Mouse (Mus musculus): ENCODE results near the gene Cyp2j5.
"Not testable (repeated sequence)": the region's sequence is repeated elsewhere in the genome, so short reads cannot be mapped to it uniquely, and the experiment has no call there.

The Cyp2j5 gene

DNA sequence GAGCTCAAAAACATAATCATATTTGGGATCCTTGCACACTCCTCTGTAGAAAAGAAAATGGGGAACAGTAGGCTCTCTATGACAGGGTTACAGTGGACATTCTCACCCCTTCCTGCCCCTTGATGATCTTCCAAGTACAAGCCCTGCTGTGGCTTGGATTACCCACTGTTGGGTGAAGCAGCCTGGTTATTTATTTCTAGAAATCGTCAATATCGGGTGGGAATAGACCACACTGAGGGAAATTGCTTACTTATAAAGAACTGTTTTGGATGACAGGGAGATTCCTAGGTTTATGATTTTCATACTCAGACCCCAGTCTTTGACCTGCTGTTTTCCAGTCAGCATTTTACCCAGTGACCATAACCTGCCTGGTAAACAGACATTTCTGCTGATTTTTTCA, at the start of gene Cyp2j5:
TSS of gene Cyp2j5 (minus strand) at position 164 of the 400 bp plus-strand sequence.
- DNase-seq = no peak

DNA sequence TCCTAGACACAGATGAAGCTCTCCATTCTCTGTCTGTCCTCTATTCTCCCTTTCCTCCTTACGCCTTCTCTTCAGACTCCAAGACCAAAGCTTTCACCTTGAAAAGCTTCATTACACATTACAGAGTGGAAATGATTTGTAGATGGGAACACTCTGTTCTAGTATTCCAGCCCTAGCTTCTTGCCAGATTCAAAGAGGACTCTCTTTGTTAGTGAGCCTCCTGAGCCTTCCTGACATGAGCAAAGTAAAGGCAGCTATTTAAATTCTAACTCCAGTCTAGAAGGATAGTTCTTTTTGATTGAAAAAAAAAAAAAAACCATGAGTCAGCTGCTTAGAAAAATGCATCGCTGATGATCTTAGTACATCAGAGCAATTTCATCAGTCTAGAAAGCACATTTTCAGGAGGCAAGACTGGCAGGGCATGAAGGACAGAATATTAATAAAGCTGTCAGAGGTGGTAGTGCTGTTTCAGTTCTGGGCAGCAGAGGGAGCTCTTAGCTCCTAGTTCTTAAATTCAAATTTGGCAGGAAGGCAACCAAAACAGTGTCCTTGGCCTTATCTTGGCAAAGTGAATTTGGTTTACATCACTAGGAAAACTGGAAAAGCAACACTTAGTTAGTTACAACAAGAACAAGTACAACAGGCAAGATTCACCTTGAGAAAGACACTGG, 41.5 kb upstream of the Cyp2j5 start:
- peak; percentile 66 to 78 for DNase-seq

- no peak for DNase-seq
Observed at GRCm38 (mm10) chr4:96698218-96698561, 34.2 kb upstream of the Cyp2j5 start.

DNA sequence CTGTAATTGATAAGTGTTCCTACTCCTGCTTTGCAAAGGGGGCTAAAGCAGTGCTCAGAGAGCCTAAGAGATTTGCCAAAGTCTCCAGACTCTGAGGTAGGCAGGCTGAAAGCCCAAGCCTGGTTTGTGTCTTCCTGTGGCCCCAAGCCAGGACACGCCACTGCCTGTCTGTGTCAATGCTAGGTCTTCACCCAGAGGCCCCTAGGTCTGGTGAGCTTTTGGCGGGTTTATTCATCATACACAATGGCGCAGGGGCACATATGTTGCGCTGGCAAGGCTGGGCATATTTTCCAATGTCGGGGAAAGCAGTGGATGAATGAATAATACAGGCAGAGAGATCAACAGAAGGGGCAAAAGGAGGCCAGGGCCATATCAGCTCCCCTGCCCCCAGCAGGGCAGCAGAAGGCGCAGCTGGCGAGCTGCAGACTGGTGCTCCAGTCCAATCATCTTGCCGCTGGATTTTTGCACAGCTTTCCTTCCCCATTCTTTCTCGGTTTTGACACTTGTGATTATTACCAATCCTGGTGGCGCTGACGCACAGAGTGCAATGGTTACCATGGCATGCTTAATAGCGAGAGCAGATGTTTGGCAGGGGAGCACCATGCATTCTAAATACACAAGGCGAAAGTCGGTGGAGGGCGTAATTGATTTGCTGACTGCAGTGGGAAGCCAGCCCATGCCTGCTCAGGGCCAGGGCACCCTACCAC, 33.7 kb upstream of the Cyp2j5 start:
- peak in 1 of 2 experiments; percentile 5 for DNase-seq

GRCm38 (mm10) chr4:96696614-96697360, 32.8 kb upstream of the Cyp2j5 start:
- peak; percentile 72 to 82 for DNase-seq

DNA sequence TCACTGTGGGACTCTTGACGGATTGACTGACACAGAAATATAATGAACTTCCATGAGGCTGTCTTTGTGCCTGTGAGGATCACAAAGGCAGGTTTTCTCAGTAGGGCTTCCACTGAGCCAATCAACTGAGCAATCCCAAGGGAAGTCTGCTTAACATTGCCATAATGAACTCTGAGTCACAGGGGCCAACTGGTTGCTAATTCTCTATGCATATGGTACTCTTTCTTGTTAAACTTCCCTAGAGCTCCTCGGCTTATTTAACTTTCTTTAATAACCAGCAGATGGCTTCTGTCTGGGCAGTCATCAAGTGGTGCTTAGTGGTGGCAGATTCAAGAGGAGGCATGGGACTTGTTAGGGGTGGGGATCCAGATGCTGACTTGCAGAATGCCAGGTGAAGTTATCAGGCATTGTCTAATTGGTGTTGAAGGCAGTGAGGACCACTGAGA, 23.4 kb upstream of the Cyp2j5 start:
- no peak for DNase-seq

GRCm38 (mm10) chr4:96683474-96683873, 19.5 kb upstream of the Cyp2j5 start:
- DNase-seq = peak in 1 of 2 experiments; percentile 7

GRCm38 (mm10) chr4:96680966-96681365, 17.0 kb upstream of the Cyp2j5 start:
- no peak for DNase-seq

DNA sequence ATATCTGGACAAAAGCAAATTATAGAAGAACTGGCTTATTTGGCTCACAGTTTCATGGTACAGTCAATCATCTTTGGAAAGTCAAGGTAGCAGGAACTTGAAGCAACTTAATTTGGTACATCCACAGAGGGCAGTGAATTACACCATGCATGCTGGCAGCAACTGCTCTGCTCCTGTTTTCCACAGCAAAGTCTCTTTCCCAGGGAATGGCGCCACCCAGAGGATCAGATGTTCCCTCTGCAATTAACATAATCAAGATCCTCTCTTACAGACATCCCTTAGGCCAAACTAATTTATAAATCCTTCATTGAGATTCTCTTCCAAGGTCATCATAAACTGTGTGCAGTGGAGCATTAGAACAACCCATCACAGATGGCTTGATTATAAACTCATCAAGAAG, 16.3 kb upstream of the Cyp2j5 start:
- DNase-seq = peak; percentile 9 to 25

GRCm38 (mm10) chr4:96664668-96665454, 907 bp upstream of the Cyp2j5 start:
- DNase-seq = no peak

GRCm38 (mm10) chr4:96635455-96635854, 28.5 kb downstream of the Cyp2j5 start:
- no peak for DNase-seq

DNA sequence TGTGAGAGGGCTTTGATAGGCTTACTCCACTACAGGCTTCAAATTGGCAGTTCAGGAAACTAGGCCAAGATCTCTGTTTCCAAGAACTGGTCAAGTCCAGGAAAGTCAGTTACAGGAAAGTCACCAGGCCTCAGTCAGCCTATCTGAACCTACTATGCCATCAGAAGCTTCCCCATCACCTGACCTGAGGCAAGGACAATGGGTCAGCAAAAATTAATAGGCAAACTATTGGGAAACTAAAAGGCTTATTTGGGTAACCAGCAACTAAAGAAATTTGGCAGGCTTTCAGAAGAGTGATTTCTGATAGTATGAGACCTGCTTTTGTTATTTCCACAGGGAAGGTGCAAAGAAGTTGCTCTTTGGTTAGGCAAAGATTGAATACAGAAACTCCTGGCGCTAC, 41.5 kb downstream of the Cyp2j5 start:
- DNase-seq = no peak

DNA sequence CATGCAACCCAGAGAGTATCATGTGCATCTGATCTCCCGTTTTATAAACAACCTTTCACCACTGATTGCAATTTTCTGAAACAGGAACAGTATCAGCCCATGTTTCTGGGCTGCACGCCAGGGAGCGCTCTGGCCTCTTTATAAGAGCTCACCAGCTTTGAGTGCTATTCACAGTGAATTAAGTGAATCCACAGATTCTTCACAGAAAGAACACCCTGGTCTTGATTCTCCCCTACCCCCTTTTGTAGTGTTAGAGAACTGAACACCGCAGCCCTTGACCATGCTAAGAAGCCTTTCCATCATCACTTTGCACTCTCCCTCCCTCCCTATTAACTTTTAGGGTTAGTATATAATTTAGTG, 72.2 kb downstream of the Cyp2j5 start:
- peak; percentile 55 to 75 for DNase-seq

DNA sequence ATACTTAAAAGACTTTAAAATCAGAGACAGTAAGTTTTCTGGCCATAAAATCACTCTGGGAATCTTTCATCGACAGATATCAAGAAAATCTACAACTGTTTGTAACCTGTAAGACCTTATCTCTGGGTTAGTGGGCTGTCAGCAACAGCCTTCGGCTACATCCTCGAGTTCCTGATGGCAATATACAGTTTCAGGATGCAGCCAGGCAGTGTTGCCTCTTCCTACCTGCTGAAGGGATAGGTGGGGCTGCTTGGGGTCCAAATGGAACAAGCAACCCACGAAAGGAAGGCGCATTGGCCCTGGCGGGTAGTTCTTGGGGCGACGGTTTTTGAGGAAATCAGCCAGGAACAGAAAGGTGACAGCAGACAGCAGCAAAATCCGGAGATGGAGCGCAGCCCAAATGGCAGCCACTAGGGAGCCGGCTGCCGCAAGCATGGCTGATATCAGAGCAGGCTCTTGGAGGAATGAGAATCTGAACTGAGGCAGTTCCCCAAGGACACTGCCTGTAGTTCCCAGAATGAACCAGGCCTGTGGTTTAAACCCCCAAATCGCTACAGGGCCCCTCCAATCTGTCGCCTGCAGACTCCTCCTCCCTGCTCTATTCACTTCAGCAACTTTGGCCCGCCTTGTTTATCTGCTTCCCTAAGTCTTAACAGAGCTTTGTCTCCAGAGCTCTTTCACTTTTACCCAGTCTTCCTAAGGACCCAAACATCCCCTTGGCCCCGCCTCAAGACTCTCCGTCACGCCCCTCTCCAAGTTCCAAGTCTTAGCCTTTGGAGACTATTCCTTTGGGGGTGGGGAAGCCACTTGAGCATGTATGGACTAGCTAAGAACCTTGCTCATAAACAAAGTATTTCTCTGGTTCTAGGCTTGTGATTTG, 72.8 kb downstream of the Cyp2j5 start, which contains the start of gene Cyp2j9:
TSS of gene Cyp2j9 (minus strand) at position 668 of the 880 bp plus-strand sequence.
- DNase-seq = peak; percentile 65 to 71

DNA sequence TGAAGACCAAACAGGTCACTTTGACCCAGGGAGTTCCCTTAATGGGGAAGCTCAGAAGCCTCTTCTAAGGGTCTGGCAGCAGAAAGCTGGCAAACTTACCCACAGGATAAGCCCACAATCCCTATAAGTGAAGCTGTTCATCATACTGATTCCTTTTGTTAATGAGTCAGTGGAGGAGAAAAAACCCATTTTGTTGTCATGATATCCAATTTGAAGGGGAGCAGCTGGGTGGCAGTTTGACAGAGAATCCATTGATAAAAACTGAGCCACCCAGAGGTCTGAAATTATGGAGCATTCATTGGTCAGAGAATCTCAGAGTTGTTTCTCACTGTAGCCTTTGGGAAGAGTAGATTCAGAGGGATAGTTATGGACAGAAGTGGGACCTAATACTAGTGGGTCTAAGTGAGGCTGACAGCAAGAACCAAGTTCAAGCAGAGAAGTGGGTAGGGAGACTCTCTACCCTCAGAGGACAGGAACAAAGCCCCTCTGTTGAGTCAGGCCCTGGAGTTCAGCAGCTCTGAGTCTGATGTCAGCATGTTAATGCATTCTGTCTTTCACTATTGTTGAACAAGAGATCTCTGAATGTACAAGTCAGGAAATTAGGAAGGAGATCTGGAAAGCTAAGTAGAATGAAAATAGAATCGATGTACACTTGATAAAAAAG, 82.4 kb downstream of the Cyp2j5 start:
- no peak for DNase-seq

GRCm38 (mm10) chr4:96580351-96580750, 83.6 kb downstream of the Cyp2j5 start:
- not testable (repeated sequence) for DNase-seq

Measured in cerebellum, postnatal 25 days (tissue).